Mouse (Mus musculus): ENCODE results near the gene Numb.

DNA sequence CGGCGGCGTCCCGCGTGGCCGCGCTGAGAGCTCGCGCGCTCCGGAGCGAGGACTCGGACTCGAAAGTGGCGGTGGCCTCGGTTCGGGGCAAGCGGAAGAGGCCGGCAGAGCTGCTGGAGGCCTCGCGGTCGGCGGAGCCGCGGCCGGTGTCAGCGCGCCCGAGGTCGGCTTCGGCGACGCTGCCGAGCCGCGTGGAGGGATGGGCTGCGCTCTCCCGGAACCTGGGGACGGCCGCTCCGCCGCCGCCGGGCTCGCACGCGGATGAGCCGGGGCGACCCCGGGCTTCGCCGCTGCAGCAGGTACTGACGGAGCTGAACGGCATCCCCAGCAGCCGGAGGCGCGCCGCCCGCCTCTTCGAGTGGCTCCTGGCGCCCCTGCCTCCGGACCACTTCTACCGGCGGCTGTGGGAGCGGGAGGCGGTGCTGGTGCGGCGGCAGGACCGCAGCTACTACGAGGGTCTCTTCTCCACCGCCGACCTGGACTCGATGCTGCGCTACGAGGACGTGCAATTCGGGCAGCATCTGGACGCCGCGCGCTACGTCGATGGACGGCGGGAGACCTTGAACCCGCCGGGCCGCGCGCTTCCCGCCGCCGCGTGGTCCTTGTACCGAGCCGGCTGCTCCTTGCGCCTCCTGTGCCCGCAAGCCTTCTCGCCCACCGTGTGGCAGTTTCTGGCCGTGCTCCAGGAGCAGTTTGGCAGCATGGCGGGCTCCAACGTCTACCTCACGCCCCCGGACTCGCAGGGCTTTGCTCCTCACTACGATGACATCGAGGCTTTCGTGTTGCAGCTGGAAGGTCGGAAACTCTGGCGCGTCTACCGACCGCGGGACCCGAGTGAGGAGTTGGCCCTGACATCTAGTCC is 29.3 kb upstream of the Numb start:
- TF ChIP-seq CTCF (IDR thresholded peaks at IDR 0.05; ENCODE audit: low read depth), result no peak
- TF ChIP-seq EP300 (optimal IDR thresholded peaks at IDR 0.05), result no peak

All from stomach, postnatal 0 days (tissue).